Mouse (Mus musculus) small intestine, adult 2 months (tissue): ENCODE data around the gene Pik3c2a. TPM values are rescaled to one million over a fixed set of nuclear protein-coding genes. Genes with fewer than 3 reads are reported as not detected.

ENCODE experiments used
- H3K27ac ChIP-seq: fragments of 200-500 bp; 2 replicates; pipeline ENCODE4 v1.5.1; 2012; ENCODE audit warnings: low read depth, low read length, control low read depth, inconsistent platforms; ENCODE audit not compliant: insufficient read depth
- H3K27me3 ChIP-seq: fragments of 200-500 bp; 2 replicates; pipeline ENCODE4 v1.6.1; 2012; ENCODE audit warnings: mild to moderate bottlenecking, moderate library complexity, low read length, inconsistent platforms; ENCODE audit not compliant: control insufficient read depth, insufficient read depth
- H3K36me3 ChIP-seq: fragments of 200-500 bp; 2 replicates; pipeline ENCODE4 v1.6.1; 2012; ENCODE audit warnings: mild to moderate bottlenecking, low read length, control low read depth, inconsistent platforms; ENCODE audit not compliant: control insufficient read depth, insufficient read depth
- H3K4me1 ChIP-seq: fragments of 200-500 bp; 2 replicates; pipeline ENCODE4 v1.6.1; 2012; ENCODE audit warnings: low read length, inconsistent platforms, mixed read lengths; ENCODE audit not compliant: control insufficient read depth, insufficient read depth, insufficient read length
- H3K4me3 ChIP-seq: fragments of 200-500 bp; 2 replicates; pipeline ENCODE4 v1.5.1; 2012; ENCODE audit warnings: low read depth, mild to moderate bottlenecking, control low read depth, inconsistent platforms, low read length, moderate library complexity
- CTCF ChIP-seq: fragments of 200-500 bp; IDR thresholded peaks from 2 replicates; pipeline ENCODE4 v1.5.1; 2012; ENCODE audit warnings: low read depth, mild to moderate bottlenecking, control low read depth, inconsistent platforms, low read length, moderate library complexity, mixed read lengths; ENCODE audit not compliant: insufficient replicate concordance, insufficient read length; ENCODE audit errors: extremely low read depth
- POLR2A ChIP-seq: fragments of 200-500 bp; IDR thresholded peaks from 2 replicates; pipeline ENCODE4 v1.6.1; 2012; ENCODE audit warnings: low read depth, mild to moderate bottlenecking, control low read depth, inconsistent platforms, low read length, moderate library complexity
- WGBS: fragments of 180-500 bp; shearing (Covaris S2); methylation state at CpG from one replicate; pipeline ENCODE4 v1.1.7; 2018; 5-methylcytosine and 5-hydroxymethylcytosine counted together
- polyA plus RNA-seq: library from polyadenylated mRNA; depleted of rRNA; stranded (reverse); fragments of >200 nt; gene quantifications from 2 replicates; pipeline ENCODE4 v1.2.3, GENCODE M21; 2012

Pik3c2a gene
- polyA plus RNA-seq, 1 experiment = 1.6 TPM

- WGBS = 8% methylated on average over 8 of the region's 8 CpGs
- H3K36me3 ChIP-seq = peaks cover 32% of the 10 kb centered on the region
- H3K27me3 ChIP-seq = no peaks in the 10 kb centered on the region
- H3K27ac ChIP-seq = peak overlapping the region; percentile 33; the same call in 1 of the 2 replicates
- H3K4me3 ChIP-seq = peak overlapping the region; percentile 82
- H3K4me1 ChIP-seq = peaks cover 1% of the 10 kb centered on the region; the same call in 1 of the 2 replicates
- TF ChIP-seq POLR2A = no peak
- TF ChIP-seq CTCF = no peak
These were observed 108.6 kb downstream of the Pik3c2a start for GRCm38 (mm10) chr7:116334669-116335038.

- Histone ChIP-seq H3K4me3 (peak within 1 kb of the TSS; percentile 82), H3K27ac (peak within 1 kb of the TSS; percentile 39), H3K36me3 (peaks cover 32% of the 10 kb centered on the region), H3K27me3 (no peaks in the 10 kb centered on the region), H3K4me1 (peaks cover 1% of the 10 kb centered on the region; the same call in 1 of the 2 replicates)
- TF ChIP-seq POLR2A (peak; percentile 89), CTCF (no peak)
- whole genome bisulfite sequencing = under 1% methylated on average over 78 of the region's 78 CpGs
These were observed 109.3 kb downstream of the Pik3c2a start, which contains the start of gene Rps13 for GRCm38 (mm10) chr7:116333713-116334668. Gene Rps13, minus strand, starts transcription at chr7:116334195.

DNA sequence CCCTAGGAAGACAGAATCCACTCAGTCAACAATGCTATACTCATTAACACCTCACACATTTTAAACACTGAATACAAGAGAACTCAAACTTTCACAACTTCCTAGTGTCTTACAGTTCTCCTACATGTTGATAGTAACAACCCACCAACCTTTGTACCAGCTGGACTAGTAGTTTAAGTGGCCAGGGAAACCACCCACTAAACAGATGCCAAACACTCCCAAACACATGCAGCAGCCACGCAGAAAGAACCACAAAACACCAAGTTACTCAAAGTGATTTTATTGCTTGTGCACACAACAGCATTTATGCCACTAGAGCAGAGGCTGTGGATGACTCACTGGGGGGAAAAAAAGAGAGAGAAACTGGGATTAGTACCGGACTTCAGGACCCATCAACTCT lies 112.0 kb downstream of the Pik3c2a start:
- 68% methylated on average over 2 of the region's 2 CpGs for WGBS
- Histone ChIP-seq H3K36me3 (peaks cover 28% of the 10 kb centered on the region), H3K4me1 (peaks cover 1% of the 10 kb centered on the region; the same call in 1 of the 2 replicates), H3K27me3 (no peaks in the 10 kb centered on the region), H3K4me3 (no peak overlapping the region), H3K27ac (no peak overlapping the region)
- no peak for TF ChIP-seq CTCF
- TF ChIP-seq POLR2A = no peak

DNA sequence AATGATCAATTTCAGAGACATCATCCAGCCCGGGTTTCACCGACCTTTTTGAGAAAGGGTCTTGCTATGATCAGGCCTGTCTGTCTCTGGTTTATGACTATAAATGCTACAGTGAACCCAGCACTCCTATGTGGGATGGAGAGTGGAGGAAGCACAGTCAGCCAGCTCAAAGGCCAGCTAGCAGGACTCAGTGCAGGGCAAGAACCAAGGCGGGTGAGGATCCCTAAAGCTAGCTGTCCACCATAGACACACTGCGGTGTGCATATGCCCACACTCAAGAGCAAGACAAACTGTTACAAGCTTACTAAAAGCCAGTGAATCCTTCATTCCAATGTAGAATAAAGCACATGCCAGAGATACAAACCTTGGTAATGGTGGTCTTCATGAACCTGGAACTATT lies 113.4 kb downstream of the Pik3c2a start:
- Histone ChIP-seq H3K27ac (no peak overlapping the region), H3K36me3 (peaks cover 28% of the 10 kb centered on the region), H3K27me3 (no peaks in the 10 kb centered on the region), H3K4me1 (peaks cover 1% of the 10 kb centered on the region; the same call in 1 of the 2 replicates), H3K4me3 (no peak overlapping the region)
- 83% methylated on average over 4 of the region's 4 CpGs for WGBS
- no peak for TF ChIP-seq CTCF
- no peak for TF ChIP-seq POLR2A

- TF ChIP-seq CTCF = no peak
- no peak for TF ChIP-seq POLR2A
- Histone ChIP-seq H3K27ac (no peak overlapping the region), H3K36me3 (peaks cover 28% of the 10 kb centered on the region), H3K27me3 (no peaks in the 10 kb centered on the region), H3K4me1 (peaks cover 1% of the 10 kb centered on the region; the same call in 1 of the 2 replicates), H3K4me3 (no peak overlapping the region)
- 69% methylated on average over 7 of the region's 7 CpGs for WGBS
These were observed 114.5 kb downstream of the Pik3c2a start for GRCm38 (mm10) chr7:116328777-116329176.

GRCm38 (mm10) chr7:116327901-116328300 lies 115.3 kb downstream of the Pik3c2a start:
- H3K4me3 ChIP-seq = no peak overlapping the region
- TF ChIP-seq POLR2A (no peak), CTCF (no peak)
- WGBS = 77% methylated on average over 5 of the region's 5 CpGs
- H3K27ac ChIP-seq = no peak overlapping the region
- peaks cover 28% of the 10 kb centered on the region for H3K36me3 ChIP-seq
- peaks cover under 1% of the 10 kb centered on the region; the same call in 1 of the 2 replicates for H3K4me1 ChIP-seq
- no peaks in the 10 kb centered on the region for H3K27me3 ChIP-seq

- Histone ChIP-seq H3K4me3 (no peak overlapping the region), H3K4me1 (no peaks in the 10 kb centered on the region), H3K27ac (no peak overlapping the region), H3K36me3 (no peaks in the 10 kb centered on the region), H3K27me3 (no peaks in the 10 kb centered on the region)
- TF ChIP-seq CTCF = peak; percentile 91
- no peak for TF ChIP-seq POLR2A
- WGBS = 27% methylated on average over 10 of the region's 10 CpGs
These were observed 119.8 kb downstream of the Pik3c2a start for GRCm38 (mm10) chr7:116323331-116323964.
